Mouse (Mus musculus): Measurements from ENCODE around the gene Kif5c. TPM values are rescaled to one million over a fixed set of nuclear protein-coding genes. Genes with fewer than 3 reads are reported as not detected.

Kif5c gene
- polyA plus RNA-seq, 1 experiment from 2014 or later, result 0.21 TPM

DNA sequence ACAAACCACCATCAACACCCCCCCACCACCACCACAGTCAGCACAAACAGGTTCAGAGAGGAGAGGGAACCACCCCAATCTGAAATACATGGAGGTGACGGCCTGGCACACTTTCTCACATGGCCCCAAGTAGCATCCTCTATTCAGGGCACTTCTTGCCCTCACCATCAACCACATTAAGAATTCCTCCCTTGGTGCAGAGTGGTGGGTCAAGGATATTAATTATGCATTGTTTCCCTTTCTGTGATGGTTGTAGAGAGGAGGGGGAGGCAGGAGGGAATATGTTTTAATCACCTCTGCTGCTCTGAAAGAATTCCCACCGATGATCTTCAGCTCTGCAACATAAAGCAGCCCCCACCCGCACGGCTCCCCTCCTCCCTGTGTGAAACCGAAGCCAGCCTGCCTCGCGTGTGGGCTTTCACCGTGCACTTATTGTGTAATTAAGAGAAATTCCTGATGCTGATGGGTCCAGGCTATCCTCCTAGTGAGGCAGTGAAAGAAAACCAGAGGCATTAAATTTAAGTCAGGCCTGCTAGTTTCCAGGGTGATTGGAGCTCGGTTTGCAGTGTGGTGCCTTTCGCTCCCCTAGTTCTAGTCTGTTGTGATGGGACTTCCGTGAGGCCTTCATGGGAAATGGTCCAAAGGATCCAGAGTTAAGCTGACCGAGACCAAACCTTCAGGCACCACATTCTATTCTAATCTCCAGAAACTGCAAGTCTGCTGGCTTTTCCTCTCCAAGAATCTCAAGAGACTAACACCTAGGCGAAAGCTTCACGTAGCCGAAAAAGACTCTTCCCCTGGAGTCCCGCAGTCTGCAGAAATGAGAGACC is 60.3 kb downstream of the Kif5c start:
- Histone ChIP-seq H3K9ac (no peak overlapping the region), H3K4me1 (no peaks in the 10 kb centered on the region), H3K4me2 (no peak overlapping the region), H3K36me3 (no peaks in the 10 kb centered on the region), H3K9me3 (replicated peaks) (no peaks in the 10 kb centered on the region), H3K27me3 (replicated peaks) (no peaks in the 10 kb centered on the region), H3K27ac (no peak overlapping the region), H3K4me3 (no peak overlapping the region)
- no peak for ATAC-seq
- 80% methylated on average over 16 of the region's 16 CpGs for WGBS (ENCODE audit: insufficient replicate concordance)

DNA sequence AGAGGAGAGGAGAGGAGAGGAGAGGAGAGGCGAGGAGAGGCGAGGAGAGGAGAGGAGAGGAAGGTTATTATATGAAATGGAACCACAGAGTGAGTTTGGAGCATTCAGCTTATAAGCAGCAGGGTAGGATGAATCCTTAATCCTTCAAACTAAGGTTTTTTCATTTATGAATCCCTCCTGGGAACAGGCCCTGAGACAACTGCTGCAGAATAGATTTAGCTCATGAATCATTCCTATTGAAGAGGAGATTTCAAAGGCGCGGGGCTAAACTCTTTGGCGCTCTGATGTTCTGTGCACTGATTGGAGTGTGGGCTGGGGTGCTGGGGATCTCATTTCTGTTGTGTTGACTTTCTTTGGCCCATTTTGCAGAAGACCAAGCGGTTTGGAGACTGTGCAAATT is 63.7 kb downstream of the Kif5c start:
- H3K4me1 ChIP-seq, result no peaks in the 10 kb centered on the region
- no peak overlapping the region for H3K4me2 ChIP-seq
- H3K27ac ChIP-seq, result no peak overlapping the region
- no peaks in the 10 kb centered on the region for H3K9me3 ChIP-seq (replicated peaks)
- H3K9ac ChIP-seq, result no peak overlapping the region
- ATAC-seq, result no peak
- no peaks in the 10 kb centered on the region for H3K36me3 ChIP-seq
- no peak overlapping the region for H3K4me3 ChIP-seq
- 78% methylated on average over 6 of the region's 6 CpGs for WGBS (ENCODE audit: insufficient replicate concordance)
- no peaks in the 10 kb centered on the region for H3K27me3 ChIP-seq (replicated peaks)

DNA sequence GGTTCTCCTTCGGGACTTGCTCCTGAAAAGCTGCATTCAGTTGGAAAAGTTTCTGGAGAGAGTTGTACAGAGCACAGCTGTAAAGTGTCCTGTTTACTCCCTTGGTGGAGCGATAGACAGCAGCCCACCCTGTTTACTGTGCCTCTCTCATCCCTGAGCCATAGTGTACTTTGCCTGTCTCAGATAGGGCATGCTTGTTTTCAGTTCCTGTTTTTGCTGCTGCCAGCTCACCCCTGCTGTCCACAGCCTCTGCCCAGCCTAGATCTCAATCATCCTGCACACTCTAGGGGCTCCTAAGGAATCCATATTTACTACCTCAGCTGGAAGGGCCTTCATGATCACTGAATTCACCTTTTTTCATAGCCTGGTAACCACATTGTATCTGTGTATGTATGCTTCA is 65.7 kb downstream of the Kif5c start:
- Histone ChIP-seq H3K27ac (no peak overlapping the region), H3K9me3 (replicated peaks) (no peaks in the 10 kb centered on the region), H3K36me3 (no peaks in the 10 kb centered on the region), H3K4me3 (no peak overlapping the region), H3K9ac (no peak overlapping the region), H3K27me3 (replicated peaks) (no peaks in the 10 kb centered on the region), H3K4me1 (no peaks in the 10 kb centered on the region), H3K4me2 (no peak overlapping the region)
- no peak for ATAC-seq
- 47% methylated on average over 2 of the region's 2 CpGs for WGBS (ENCODE audit: insufficient replicate concordance)

DNA sequence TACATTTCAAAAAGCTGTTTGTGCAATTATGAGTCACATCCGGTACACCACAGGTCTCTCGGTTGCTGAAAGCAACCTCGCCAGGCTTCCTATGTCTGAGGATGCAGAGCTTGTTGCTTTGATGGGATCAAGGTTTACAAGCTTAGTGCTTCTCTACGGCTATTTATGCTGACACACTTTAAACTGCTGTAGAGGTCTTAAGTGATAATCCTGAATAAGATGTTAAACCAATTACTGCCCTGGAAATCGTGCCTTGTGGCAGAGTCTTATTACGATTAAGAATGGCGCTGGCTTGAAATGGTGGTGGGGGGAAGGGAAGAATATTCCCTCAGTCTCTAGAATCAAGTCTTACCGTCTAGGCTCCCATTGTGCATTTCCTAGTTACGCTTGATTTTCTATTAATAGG is 71.3 kb downstream of the Kif5c start:
- 74% methylated on average over 9 of the region's 9 CpGs for WGBS (ENCODE audit: insufficient replicate concordance)
- Histone ChIP-seq H3K9me3 (replicated peaks) (no peaks in the 10 kb centered on the region), H3K27ac (no peak overlapping the region), H3K4me1 (no peaks in the 10 kb centered on the region), H3K9ac (no peak overlapping the region), H3K27me3 (replicated peaks) (no peaks in the 10 kb centered on the region), H3K4me2 (no peak overlapping the region), H3K4me3 (no peak overlapping the region), H3K36me3 (no peaks in the 10 kb centered on the region)
- no peak for ATAC-seq

DNA sequence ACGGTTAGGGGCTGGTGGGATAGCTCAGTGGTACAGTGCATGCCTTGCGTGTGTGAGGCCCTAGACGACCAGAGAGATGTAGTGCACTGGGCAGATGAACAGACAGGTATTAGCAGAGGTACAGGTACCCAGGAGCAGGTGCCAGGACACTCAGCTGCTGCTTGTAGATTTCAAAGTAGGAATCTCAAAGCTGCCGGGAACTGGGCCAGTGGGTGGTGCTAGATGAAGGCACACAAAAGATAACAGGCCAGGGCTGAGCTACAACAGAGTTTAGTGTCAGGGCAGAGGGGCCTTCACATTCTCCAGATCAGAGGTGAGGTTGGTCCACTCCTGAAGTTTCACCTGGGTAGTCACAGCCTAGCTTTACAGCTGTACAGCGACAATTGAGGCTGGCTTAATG is 72.3 kb downstream of the Kif5c start:
- H3K4me1 ChIP-seq, result no peaks in the 10 kb centered on the region
- H3K27ac ChIP-seq, result no peak overlapping the region
- ATAC-seq, result no peak
- 62% methylated on average over 5 of the region's 5 CpGs for WGBS (ENCODE audit: insufficient replicate concordance)
- no peaks in the 10 kb centered on the region for H3K36me3 ChIP-seq
- H3K9me3 ChIP-seq (replicated peaks), result no peaks in the 10 kb centered on the region
- H3K4me2 ChIP-seq, result no peak overlapping the region
- H3K4me3 ChIP-seq, result no peak overlapping the region
- H3K9ac ChIP-seq, result no peak overlapping the region
- H3K27me3 ChIP-seq (replicated peaks), result no peaks in the 10 kb centered on the region

DNA sequence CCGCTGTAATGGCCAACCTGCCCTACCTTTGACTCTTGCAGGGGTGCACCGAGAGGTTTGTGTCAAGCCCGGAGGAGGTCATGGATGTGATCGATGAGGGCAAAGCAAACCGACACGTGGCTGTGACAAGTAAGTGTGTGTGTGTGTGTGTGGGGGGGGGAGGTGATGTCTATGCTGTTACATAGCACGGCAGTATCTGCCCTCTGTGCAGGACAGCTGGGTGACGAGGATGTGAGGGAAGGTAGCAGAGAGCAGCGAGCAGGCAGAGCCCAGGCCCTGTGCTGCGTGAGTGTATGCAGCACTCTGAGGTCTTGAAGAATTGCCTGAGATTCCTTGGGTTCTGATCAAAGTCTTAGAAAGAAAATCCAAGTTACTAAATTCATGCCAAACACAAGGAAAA is 75.6 kb downstream of the Kif5c start:
- Histone ChIP-seq H3K4me1 (no peaks in the 10 kb centered on the region), H3K36me3 (no peaks in the 10 kb centered on the region), H3K9me3 (replicated peaks) (no peaks in the 10 kb centered on the region), H3K27me3 (replicated peaks) (no peaks in the 10 kb centered on the region), H3K27ac (no peak overlapping the region), H3K9ac (no peak overlapping the region), H3K4me3 (no peak overlapping the region), H3K4me2 (no peak overlapping the region)
- ATAC-seq, result no peak
- WGBS (ENCODE audit: insufficient replicate concordance), result 64% methylated on average over 10 of the region's 10 CpGs

DNA sequence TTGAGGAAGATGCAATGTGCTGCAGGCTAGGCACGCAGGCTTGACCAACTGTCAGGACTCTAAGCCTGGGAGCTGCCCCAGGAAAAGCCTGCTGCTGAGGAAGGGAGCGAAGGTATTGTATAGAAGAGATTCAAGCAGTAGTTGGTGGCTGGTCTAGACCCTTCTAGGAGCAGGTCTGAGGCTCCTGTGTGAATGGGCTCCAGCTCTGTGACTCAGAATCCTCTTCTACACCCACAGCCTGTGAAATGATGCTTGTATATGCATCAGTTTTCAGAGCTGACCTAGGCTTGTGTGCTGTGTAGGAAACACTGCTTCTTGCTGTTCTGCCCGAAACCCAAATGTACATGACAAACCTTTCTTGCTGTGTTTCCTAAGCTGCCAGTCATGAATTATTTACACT is 76.4 kb downstream of the Kif5c start:
- H3K9ac ChIP-seq, result no peak overlapping the region
- no peak overlapping the region for H3K4me3 ChIP-seq
- 60% methylated on average over 3 of the region's 3 CpGs for WGBS (ENCODE audit: insufficient replicate concordance)
- H3K27ac ChIP-seq, result no peak overlapping the region
- no peak overlapping the region for H3K4me2 ChIP-seq
- H3K9me3 ChIP-seq (replicated peaks), result no peaks in the 10 kb centered on the region
- H3K27me3 ChIP-seq (replicated peaks), result no peaks in the 10 kb centered on the region
- no peak for ATAC-seq
- H3K36me3 ChIP-seq, result no peaks in the 10 kb centered on the region
- H3K4me1 ChIP-seq, result no peaks in the 10 kb centered on the region

DNA sequence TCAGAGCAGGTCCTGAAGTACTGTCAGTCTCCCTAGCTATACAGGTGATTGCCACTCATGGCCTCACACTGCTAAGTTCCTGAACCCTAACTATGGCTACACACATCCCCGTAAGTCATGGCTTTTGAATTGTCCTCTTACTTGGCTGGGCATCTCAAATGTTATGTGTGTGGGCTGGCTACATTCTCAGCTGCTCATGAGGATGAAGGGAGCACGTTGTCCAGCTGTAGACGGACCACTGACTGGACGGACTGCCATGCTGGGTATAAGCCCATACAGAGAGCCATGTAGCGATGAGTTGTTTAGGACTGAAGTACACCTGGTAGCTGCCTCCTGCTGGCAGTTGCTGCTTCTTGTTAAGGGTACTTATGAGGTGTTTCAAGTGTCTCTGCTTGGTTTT is 79.8 kb downstream of the Kif5c start:
- 75% methylated on average over 5 of the region's 5 CpGs for WGBS (ENCODE audit: insufficient replicate concordance)

DNA sequence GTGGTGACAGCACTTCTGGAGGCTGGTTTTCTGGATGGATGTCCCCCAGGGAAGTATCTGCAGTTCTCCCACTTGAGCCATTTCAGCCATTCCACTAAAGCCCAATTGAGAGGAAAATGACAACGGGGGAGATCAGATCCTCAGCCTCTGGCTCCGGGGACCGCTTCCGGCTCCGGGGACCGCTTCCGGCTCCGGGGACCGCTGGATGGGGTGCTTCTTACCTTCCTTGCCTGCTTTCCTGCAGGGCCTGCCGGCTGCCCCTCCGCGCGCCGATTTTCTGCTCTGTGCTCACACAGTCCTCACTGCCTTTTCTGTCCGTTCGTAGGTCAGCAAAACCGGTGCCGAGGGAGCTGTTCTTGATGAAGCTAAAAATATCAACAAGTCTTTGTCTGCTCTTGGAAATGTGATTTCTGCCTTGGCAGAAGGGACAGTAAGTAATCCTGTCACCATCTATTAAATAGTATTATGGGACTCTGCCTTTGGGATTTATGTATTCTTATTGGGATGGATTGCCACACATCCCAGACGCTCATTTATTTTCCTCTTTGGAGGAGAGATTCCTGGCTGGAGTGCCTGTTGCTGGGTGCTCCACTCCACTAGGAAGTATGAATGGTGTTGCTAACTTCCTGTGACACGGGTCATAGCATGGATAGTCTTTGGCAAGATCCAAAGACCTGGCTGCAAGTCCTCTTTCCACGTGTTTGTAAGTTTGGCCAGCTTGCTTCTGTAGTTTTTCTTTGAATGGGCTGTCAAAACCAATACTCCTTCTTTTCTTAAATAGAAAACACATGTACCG is 81.3 kb downstream of the Kif5c start:
- no peak overlapping the region for H3K9ac ChIP-seq
- no peaks in the 10 kb centered on the region for H3K27me3 ChIP-seq (replicated peaks)
- no peaks in the 10 kb centered on the region for H3K9me3 ChIP-seq (replicated peaks)
- no peak for ATAC-seq
- 85% methylated on average over 22 of the region's 22 CpGs for WGBS (ENCODE audit: insufficient replicate concordance)
- H3K4me3 ChIP-seq, result no peak overlapping the region
- H3K4me2 ChIP-seq, result no peak overlapping the region
- H3K4me1 ChIP-seq, result no peaks in the 10 kb centered on the region
- no peak overlapping the region for H3K27ac ChIP-seq
- no peaks in the 10 kb centered on the region for H3K36me3 ChIP-seq

More for the DNA sequence above, 79.8 kb downstream of the Kif5c start:
- Histone ChIP-seq H3K4me1 (no peaks in the 10 kb centered on the region), H3K27ac (no peak overlapping the region), H3K4me3 (no peak overlapping the region), H3K9me3 (replicated peaks) (no peaks in the 10 kb centered on the region), H3K27me3 (replicated peaks) (no peaks in the 10 kb centered on the region), H3K4me2 (no peak overlapping the region), H3K36me3 (no peaks in the 10 kb centered on the region), H3K9ac (no peak overlapping the region)
- no peak for ATAC-seq

DNA sequence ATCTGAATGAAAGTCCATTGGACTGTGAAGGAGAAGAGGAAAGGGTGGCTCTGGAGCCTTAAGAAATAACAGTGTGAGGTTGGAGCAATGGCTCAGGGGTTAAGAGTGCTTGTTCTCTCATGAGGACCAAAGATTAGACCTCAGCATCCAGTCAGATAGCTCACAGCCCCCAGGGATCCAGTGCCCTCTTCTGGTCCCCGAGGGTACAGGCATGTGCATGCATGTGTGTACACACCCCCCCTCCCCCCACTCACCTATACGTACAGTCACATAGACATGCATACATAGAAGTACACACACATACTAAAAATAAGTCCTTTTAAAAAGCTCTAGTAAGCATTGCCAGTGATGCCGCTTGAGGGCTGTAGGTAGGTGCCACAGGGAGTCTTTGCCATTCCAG is 91.1 kb downstream of the Kif5c start:
- H3K27ac ChIP-seq, result no peak overlapping the region
- no peaks in the 10 kb centered on the region for H3K27me3 ChIP-seq (replicated peaks)
- WGBS (ENCODE audit: insufficient replicate concordance), result 67% methylated on average over 3 of the region's 3 CpGs
- no peak for ATAC-seq
- H3K4me2 ChIP-seq, result no peak overlapping the region
- no peak overlapping the region for H3K4me3 ChIP-seq
- H3K4me1 ChIP-seq, result no peaks in the 10 kb centered on the region
- no peaks in the 10 kb centered on the region for H3K9me3 ChIP-seq (replicated peaks)
- H3K9ac ChIP-seq, result no peak overlapping the region
- H3K36me3 ChIP-seq, result no peaks in the 10 kb centered on the region

DNA sequence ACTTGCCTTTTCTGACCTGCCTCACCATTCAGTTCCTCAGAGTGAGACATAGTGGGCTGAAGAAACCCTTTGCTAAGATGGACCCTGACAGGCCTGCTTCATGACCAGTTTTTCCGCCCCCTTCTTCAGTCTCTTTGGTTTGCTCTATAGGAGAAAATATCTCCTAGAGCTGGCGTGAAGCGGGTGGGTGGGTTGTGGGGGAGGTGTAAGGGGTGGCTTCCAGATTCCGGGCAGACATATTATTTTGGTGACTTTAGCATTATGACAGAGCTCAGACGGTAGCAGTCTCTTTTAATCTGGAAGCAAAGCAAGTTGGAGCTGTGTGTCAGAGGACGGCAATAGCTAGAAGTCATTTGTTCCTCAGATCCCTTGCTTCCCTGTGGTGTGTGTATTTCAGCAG is 92.6 kb downstream of the Kif5c start:
- ATAC-seq, result no peak
- Histone ChIP-seq H3K9ac (no peak overlapping the region), H3K4me2 (no peak overlapping the region), H3K36me3 (no peaks in the 10 kb centered on the region), H3K9me3 (replicated peaks) (no peaks in the 10 kb centered on the region), H3K4me1 (no peaks in the 10 kb centered on the region), H3K4me3 (no peak overlapping the region), H3K27me3 (replicated peaks) (no peaks in the 10 kb centered on the region), H3K27ac (no peak overlapping the region)
- 68% methylated on average over 6 of the region's 6 CpGs for WGBS (ENCODE audit: insufficient replicate concordance)

DNA sequence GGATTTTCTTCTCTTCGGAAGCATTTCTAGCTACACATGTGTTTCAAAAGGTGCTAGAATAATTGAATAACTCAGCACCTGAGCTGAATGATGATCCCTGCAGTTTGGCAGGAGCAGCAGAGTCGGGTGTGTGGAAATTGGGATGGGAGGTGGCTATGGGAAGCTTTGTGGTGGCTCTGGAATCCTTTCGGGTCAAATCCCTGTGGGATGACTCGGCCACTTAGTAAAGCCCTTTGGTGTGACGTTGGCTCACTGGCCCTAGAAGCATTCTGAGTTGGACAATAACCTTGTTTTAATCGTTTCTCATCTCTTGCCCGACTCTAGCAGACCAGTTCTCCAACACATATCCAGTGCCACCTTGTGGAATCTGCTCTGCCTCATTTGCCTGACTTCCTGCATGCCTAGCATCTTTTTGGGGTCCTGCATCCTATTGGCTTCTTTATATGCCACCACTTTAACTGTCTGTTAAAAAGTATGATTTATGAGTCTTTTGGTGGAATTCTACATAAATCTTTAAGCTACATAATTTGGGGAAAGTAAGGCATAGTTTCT is 93.3 kb downstream of the Kif5c start:
- no peak overlapping the region for H3K4me3 ChIP-seq
- no peaks in the 10 kb centered on the region for H3K27me3 ChIP-seq (replicated peaks)
- no peak overlapping the region for H3K4me2 ChIP-seq
- WGBS (ENCODE audit: insufficient replicate concordance), result 60% methylated on average over 7 of the region's 7 CpGs
- H3K9ac ChIP-seq, result no peak overlapping the region
- no peak overlapping the region for H3K27ac ChIP-seq
- no peaks in the 10 kb centered on the region for H3K4me1 ChIP-seq
- no peaks in the 10 kb centered on the region for H3K9me3 ChIP-seq (replicated peaks)
- ATAC-seq, result no peak
- H3K36me3 ChIP-seq, result no peaks in the 10 kb centered on the region
